Mouse (Mus musculus): Measurements from ENCODE around the gene Cd302.

Cd302 gene

GRCm38 (mm10) chr2:60253506-60253905 is 30.8 kb downstream of the Cd302 start:
- DNase-seq (ENCODE audit: low read depth, low spot score): peak; percentile 66

- no peak for DNase-seq (ENCODE audit: low read depth, low spot score)
These were observed 31.5 kb downstream of the Cd302 start for GRCm38 (mm10) chr2:60252782-60253181.

- peak; percentile 23 for DNase-seq (ENCODE audit: low read depth, low spot score)
These were observed 49.8 kb downstream of the Cd302 start for GRCm38 (mm10) chr2:60234506-60234905.

- DNase-seq (ENCODE audit: low read depth, low spot score): no peak
These were observed 51.1 kb downstream of the Cd302 start for GRCm38 (mm10) chr2:60233147-60233546.

- no peak for DNase-seq (ENCODE audit: low read depth, low spot score)
These were observed 53.9 kb downstream of the Cd302 start for GRCm38 (mm10) chr2:60230361-60230760.

GRCm38 (mm10) chr2:60228470-60228869 is 55.8 kb downstream of the Cd302 start:
- DNase-seq (ENCODE audit: low read depth, low spot score): no peak

GRCm38 (mm10) chr2:60223489-60223888 is 60.8 kb downstream of the Cd302 start:
- DNase-seq (ENCODE audit: low read depth, low spot score): peak; percentile 41

- DNase-seq (ENCODE audit: low read depth, low spot score): no peak
These were observed 62.3 kb downstream of the Cd302 start for GRCm38 (mm10) chr2:60221954-60222353.

GRCm38 (mm10) chr2:60221236-60221635 is 63.1 kb downstream of the Cd302 start:
- peak; percentile 75 for DNase-seq (ENCODE audit: low read depth, low spot score)

- DNase-seq (ENCODE audit: low read depth, low spot score): no peak
These were observed 66.7 kb downstream of the Cd302 start for GRCm38 (mm10) chr2:60217620-60218019.

GRCm38 (mm10) chr2:60216547-60217153 is 67.6 kb downstream of the Cd302 start:
- peak; percentile 24 for DNase-seq (ENCODE audit: low read depth, low spot score)

GRCm38 (mm10) chr2:60214683-60215082 is 69.6 kb downstream of the Cd302 start:
- DNase-seq (ENCODE audit: low read depth, low spot score): no peak

- no peak for DNase-seq (ENCODE audit: low read depth, low spot score)
These were observed 71.8 kb downstream of the Cd302 start for GRCm38 (mm10) chr2:60212488-60212887.

- DNase-seq (ENCODE audit: low read depth, low spot score): peak; percentile 38
These were observed 73.5 kb downstream of the Cd302 start for GRCm38 (mm10) chr2:60210821-60211220.

GRCm38 (mm10) chr2:60209703-60210651 is 74.3 kb downstream of the Cd302 start, which contains the start of the genes Baz2b and March7:
Gene Baz2b (minus strand): TSS chr2:60209839.
Gene March7 (plus strand): TSS chr2:60209887.
- DNase-seq (ENCODE audit: low read depth, low spot score): peak; percentile 92

GRCm38 (mm10) chr2:60209122-60209611 is 75.1 kb downstream of the Cd302 start:
- peak; percentile 63 for DNase-seq (ENCODE audit: low read depth, low spot score)

- DNase-seq (ENCODE audit: low read depth, low spot score): no peak
These were observed 78.5 kb downstream of the Cd302 start for GRCm38 (mm10) chr2:60205795-60206194.

GRCm38 (mm10) chr2:60204162-60204561 is 80.1 kb downstream of the Cd302 start:
- DNase-seq (ENCODE audit: low read depth, low spot score): no peak

- DNase-seq (ENCODE audit: low read depth, low spot score): no peak
These were observed 80.6 kb downstream of the Cd302 start for GRCm38 (mm10) chr2:60203733-60204132.

GRCm38 (mm10) chr2:60202900-60203530 is 81.3 kb downstream of the Cd302 start:
- DNase-seq (ENCODE audit: low read depth, low spot score): no peak
